In genomic region chr3:131272374-131273100, GRCm38 (mm10) we compare ENCODE assay signal across 8 mouse cellular contexts. TPM values are rescaled to one million over a fixed set of nuclear protein-coding genes. Genes with fewer than 3 reads are reported as not detected.
DNase-seq lines count a peak whose midpoint lies in the region; ATAC-seq and TF ChIP-seq lines count a peak whose summit lies in the region.

No protein-coding gene starts in this region.

- TF ChIP-seq POLR2A in myocyte (IDR thresholded peaks at IDR 0.05; ENCODE audit: insufficient read length, low read depth): no peak

- H3K4me2 ChIP-seq in lung, embryonic 15.5 days: peak overlapping the region; percentile 74
- peak overlapping the region; percentile 75 for H3K4me2 ChIP-seq in kidney, embryonic 14.5 days (replicated peaks; ENCODE audit: low read depth, low read length)
- peak overlapping the region; percentile 92 for H3K4me2 ChIP-seq in myocyte (ENCODE audit: low read depth)

- H3K9ac ChIP-seq in lung, embryonic 15.5 days: peak overlapping the region; percentile 47
- H3K9ac ChIP-seq in kidney, embryonic 14.5 days (ENCODE audit: low read depth, low read length): peak overlapping the region; percentile 81; the same call in 1 of the 2 replicates

- no peaks in the 10 kb centered on the region for H3K9me3 ChIP-seq in lung, embryonic 15.5 days
- H3K9me3 ChIP-seq in forebrain, embryonic 10.5 days: no peaks in the 10 kb centered on the region
- no peaks in the 10 kb centered on the region for H3K9me3 ChIP-seq in kidney, embryonic 14.5 days (ENCODE audit: control insufficient read depth, low read length)

- peak overlapping the region; percentile 90 for H3K4me3 ChIP-seq in lung, embryonic 15.5 days
- peak overlapping the region; percentile 69 for H3K4me3 ChIP-seq in forebrain, embryonic 10.5 days
- peak overlapping the region; percentile 83 for H3K4me3 ChIP-seq in kidney, embryonic 14.5 days (ENCODE audit: low read length)
- peak overlapping the region; percentile 48 for H3K4me3 ChIP-seq in myocyte

- no peaks in the 10 kb centered on the region; the same call in 1 of the 2 replicates for H3K36me3 ChIP-seq in lung, embryonic 15.5 days
- H3K36me3 ChIP-seq in forebrain, embryonic 10.5 days (replicated peaks): peaks cover 4% of the 10 kb centered on the region; the same call in 1 of the 2 replicates
- no peaks in the 10 kb centered on the region for H3K36me3 ChIP-seq in kidney, embryonic 14.5 days (ENCODE audit: control insufficient read depth, insufficient read depth, low read length)
- H3K36me3 ChIP-seq in myocyte (ENCODE audit: control insufficient read depth, insufficient read depth): no peaks in the 10 kb centered on the region

- DNase-seq in lung, postnatal 4 days: no peak
- no peak for DNase-seq in forebrain, embryonic 10.5 days (ENCODE audit: extremely low spot score, low spot score)
- DNase-seq in gastrocnemius, postnatal 4 days (ENCODE audit: low spot score in 2 of 2): no peak
- no peak for DNase-seq in c-Kit-positive CD71-positive TER-119-positive erythroid progenitor cells, embryonic 14.5 days (ENCODE audit: low spot score)
- DNase-seq in spleen, adult 12 weeks (ENCODE audit: low spot score): no peak

- peak overlapping the region; percentile 41; the same call in 1 of the 2 replicates for H3K27ac ChIP-seq in lung, embryonic 15.5 days
- peak overlapping the region; percentile 85 for H3K27ac ChIP-seq in forebrain, embryonic 10.5 days
- H3K27ac ChIP-seq in kidney, embryonic 14.5 days (ENCODE audit: low read depth, low read length): peak overlapping the region; percentile 32; the same call in 1 of the 2 replicates

- H3ac ChIP-seq in myocyte (ENCODE audit: control insufficient read depth, insufficient read length): peak overlapping the region; percentile 41

- peaks cover 27% of the 10 kb centered on the region for H3K4me1 ChIP-seq in lung, embryonic 15.5 days
- H3K4me1 ChIP-seq in forebrain, embryonic 10.5 days: peaks cover 36% of the 10 kb centered on the region
- H3K4me1 ChIP-seq in kidney, embryonic 14.5 days (ENCODE audit: control insufficient read depth, insufficient read depth, low read length): peaks cover 11% of the 10 kb centered on the region; the same call in 1 of the 2 replicates

- no peaks in the 10 kb centered on the region for H3K79me2 ChIP-seq in myocyte (ENCODE audit: control insufficient read depth, insufficient read depth)

- ATAC-seq in lung, embryonic 15.5 days (ENCODE audit: borderline replicate concordance, extremely low read depth, low FRiP score, low TSS enrichment): no peak; the same call in 1 of the 2 replicates
- ATAC-seq in kidney, embryonic 14.5 days (ENCODE audit: low FRiP score, low TSS enrichment): peak; percentile 25; the same call in 1 of the 2 replicates

- no peaks in the 10 kb centered on the region for H3K27me3 ChIP-seq in lung, embryonic 15.5 days
- no peaks in the 10 kb centered on the region; the same call in 1 of the 2 replicates for H3K27me3 ChIP-seq in forebrain, embryonic 10.5 days (ENCODE audit: poor library complexity, severe bottlenecking)
- H3K27me3 ChIP-seq in kidney, embryonic 14.5 days (ENCODE audit: control insufficient read depth, insufficient read depth, low read length): no peaks in the 10 kb centered on the region
- H3K27me3 ChIP-seq in myocyte (ENCODE audit: control insufficient read depth, insufficient read depth, insufficient read length): no peaks in the 10 kb centered on the region

- WGBS in lung, embryonic 15.5 days: 21% methylated on average over 10 of the region's 10 CpGs
- 59% methylated on average over 10 of the region's 10 CpGs for WGBS in forebrain, embryonic 10.5 days
- 28% methylated on average over 10 of the region's 10 CpGs for WGBS in kidney, embryonic 14.5 days

TF ChIP-seq in myocyte, 11 proteins besides CTCF, POLR2A, EP300 and RAD21:
- no peak for TF ChIP-seq MYOD1 (IDR thresholded peaks at IDR 0.05; ENCODE audit: control insufficient read depth in 1 of 3, insufficient read length in 2 of 3, low read depth in 2 of 3)

RNA-seq across cellular contexts. Expression of gene Hadh, which starts 0.6 kb away (rescaled TPM):
- polyA plus RNA-seq in lung, embryonic 15.5 days (2015; fragmentation: Nextera tagmentation; extraction: Ambion mirVana): 106 and 108 TPM in 2 replicates
- 87.0 and 92.8 TPM in 2 replicates for polyA plus RNA-seq in forebrain, embryonic 10.5 days (2016; fragmentation: Nextera tagmentation; extraction: Ambion mirVana)
- polyA plus RNA-seq in kidney, embryonic 14.5 days (2014; fragmentation: Nextera tagmentation; extraction: Ambion mirVana): 130 and 134 TPM in 2 replicates
- 70.7 TPM for polyA plus RNA-seq in myocyte (2012; fragmentation: generic; extraction: Trizol)
- 100 to 1,000 TPM; 247 to 255 TPM for total RNA-seq in gastrocnemius, postnatal 4 days (2021)

RNA-seq across cellular contexts. Expression of gene Cyp2u1, which starts 30.5 kb away (rescaled TPM):
- polyA plus RNA-seq in lung, embryonic 15.5 days (2015; fragmentation: Nextera tagmentation; extraction: Ambion mirVana): 2.2 and 2.5 TPM in 2 replicates
- polyA plus RNA-seq in forebrain, embryonic 10.5 days (2016; fragmentation: Nextera tagmentation; extraction: Ambion mirVana): 1.3 and 1.6 TPM in 2 replicates
- 1.4 and 2.4 TPM in 2 replicates for polyA plus RNA-seq in kidney, embryonic 14.5 days (2014; fragmentation: Nextera tagmentation; extraction: Ambion mirVana)
- 4.1 TPM for polyA plus RNA-seq in myocyte (2012; fragmentation: generic; extraction: Trizol)
- total RNA-seq in gastrocnemius, postnatal 4 days (2021): 1 to 10 TPM; 3.0 to 3.8 TPM

Comparison
In these comparisons a context has a peak if more than half of its experiments do, and no peak if none do; other contexts are left out.
1. H3K27ac ChIP-seq: peak in every context shown above with its lines; median percentile 85 in forebrain, embryonic 10.5 days; 41 in lung, embryonic 15.5 days; 32 in kidney, embryonic 14.5 days.